Mouse (Mus musculus) liver, adult 2 months (tissue): ENCODE measurements around the gene Glis3.

Source experiments
- CTCF ChIP-seq: fragments of 200-500 bp; IDR thresholded peaks from 2 replicates; pipeline ENCODE4 v1.5.1; 2011; ENCODE audit warnings: low read depth, low read length, control low read depth
- POLR2A ChIP-seq: fragments of 200-500 bp; IDR thresholded peaks from 2 replicates; pipeline ENCODE4 v1.6.1; 2011; ENCODE audit warnings: low read length, control low read depth; ENCODE audit not compliant: insufficient read depth; ENCODE audit errors: extremely low read depth

- TF ChIP-seq POLR2A, result no peak
- no peak for TF ChIP-seq CTCF
Measured at GRCm38 (mm10) chr19:28612249-28612648, 67.6 kb downstream of the Glis3 start.
